9 mouse cellular contexts compared by ENCODE assay signal in the genomic region with DNA sequence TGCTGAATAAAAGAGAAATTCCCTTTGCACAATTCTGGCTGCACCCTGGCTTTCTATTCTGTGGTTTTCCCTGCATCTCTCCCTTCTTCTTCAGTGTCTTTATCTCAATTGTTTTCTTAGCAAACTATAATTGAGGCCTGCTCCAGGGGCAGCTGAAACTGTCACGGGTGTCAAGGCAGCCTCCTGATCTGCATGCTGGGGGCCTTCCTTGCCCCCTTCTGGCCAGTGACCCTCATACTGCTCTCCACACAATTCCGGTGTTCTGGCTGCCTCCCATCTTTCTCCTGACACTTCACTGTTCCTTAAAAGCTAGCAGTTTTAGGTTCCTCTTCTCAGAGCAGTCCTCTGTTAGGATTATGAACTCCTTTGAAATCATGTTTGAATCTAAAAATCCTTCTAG. TPM values are rescaled to one million over a fixed set of nuclear protein-coding genes. Genes with fewer than 3 reads are reported as not detected.
DNase-seq lines count a peak whose midpoint lies in the region; ATAC-seq and TF ChIP-seq lines count a peak whose summit lies in the region.
"Had no signal": no experiment of that assay in that cellular context is flagged by ENCODE, and none has a peak within 500 bp of the region (broad histone marks: within the 10 kb centered on the region; RNA-seq: fewer than 3 reads in every experiment).

No protein-coding gene starts in this region.

- H3K9ac ChIP-seq in heart, embryonic 15.5 days = peak overlapping the region; percentile 85
- peak overlapping the region; percentile 79; the same call in 1 of the 2 replicates for H3K9ac ChIP-seq in hindbrain, embryonic 12.5 days
- H3K9ac ChIP-seq in midbrain, embryonic 13.5 days (replicated peaks) = peak overlapping the region; percentile 72

- H3K36me3 ChIP-seq in heart, embryonic 15.5 days = peaks cover 32% of the 10 kb centered on the region
- peaks cover 34% of the 10 kb centered on the region for H3K36me3 ChIP-seq in hindbrain, embryonic 12.5 days
- peaks cover 34% of the 10 kb centered on the region for H3K36me3 ChIP-seq in midbrain, embryonic 13.5 days

- DNase-seq in heart, adult 8-10 months (ENCODE audit: low spot score) = no peak
- no peak for DNase-seq in Patski (ENCODE audit: low read depth, low spot score)
- DNase-seq in right cerebral cortex, adult 18-20 months = no peak
- no peak for DNase-seq in urinary bladder, postnatal 36 days (ENCODE audit: low spot score in 2 of 2)
- no peak for DNase-seq in layer of hippocampus, adult 8-10 months (ENCODE audit: low spot score in 2 of 2)
- DNase-seq: right cerebral cortex, postnatal 14 days had no signal

- 8% methylated on average over 2 of the region's 2 CpGs for WGBS in heart, embryonic 15.5 days
- WGBS in hindbrain, embryonic 12.5 days = 14% methylated on average over 2 of the region's 2 CpGs
- WGBS in midbrain, embryonic 13.5 days = 23% methylated on average over 2 of the region's 2 CpGs

- CTCF ChIA-PET in Patski (lab: Charles Lee) = interaction anchor here (1.0 to 1.5 kb wide), 2 partner anchors 18 to 37 kb away, joined by 3 read pairs; no protein-coding TSS in a partner anchor

- H3K4me2 ChIP-seq in heart, embryonic 15.5 days = peak overlapping the region; percentile 78
- peak overlapping the region; percentile 84 for H3K4me2 ChIP-seq in hindbrain, embryonic 12.5 days (replicated peaks)
- H3K4me2 ChIP-seq in midbrain, embryonic 13.5 days (replicated peaks) = peak overlapping the region; percentile 76

- H3K4me3 ChIP-seq in heart, embryonic 15.5 days = peak overlapping the region; percentile 95
- H3K4me3 ChIP-seq in hindbrain, embryonic 12.5 days = peak overlapping the region; percentile 81
- peak overlapping the region; percentile 78 for H3K4me3 ChIP-seq in midbrain, embryonic 13.5 days (replicated peaks)

- peaks cover 9% of the 10 kb centered on the region for H3K4me1 ChIP-seq in heart, embryonic 15.5 days (replicated peaks)
- peaks cover 8% of the 10 kb centered on the region for H3K4me1 ChIP-seq in hindbrain, embryonic 12.5 days
- H3K4me1 ChIP-seq in midbrain, embryonic 13.5 days (replicated peaks) = peaks cover 13% of the 10 kb centered on the region

- peak; percentile 23 for TF ChIP-seq CTCF in Patski (IDR thresholded peaks at IDR 0.05)

- H3K27me3 ChIP-seq in heart, embryonic 15.5 days = no peaks in the 10 kb centered on the region
- H3K27me3 ChIP-seq in Patski = no peaks in the 10 kb centered on the region
- H3K27me3 ChIP-seq in hindbrain, embryonic 12.5 days = no peaks in the 10 kb centered on the region
- no peaks in the 10 kb centered on the region for H3K27me3 ChIP-seq in midbrain, embryonic 13.5 days

- no peak overlapping the region for H3K27ac ChIP-seq in heart, embryonic 15.5 days
- H3K27ac ChIP-seq in hindbrain, embryonic 12.5 days = no peak overlapping the region
- H3K27ac ChIP-seq in midbrain, embryonic 13.5 days = no peak overlapping the region

- POLR2A ChIA-PET in Patski (lab: Charles Lee) = no interaction called here

- no peaks in the 10 kb centered on the region for H3K9me3 ChIP-seq in heart, embryonic 15.5 days (replicated peaks)
- no peaks in the 10 kb centered on the region for H3K9me3 ChIP-seq in hindbrain, embryonic 12.5 days (replicated peaks)
- no peaks in the 10 kb centered on the region for H3K9me3 ChIP-seq in midbrain, embryonic 13.5 days

- in situ Hi-C loops in Patski (cut with MboI; ENCODE audit: low pct_unique_long_range_greater_than_20kb) = no loop called here

- ATAC-seq in heart, embryonic 15.5 days (replicated peaks; ENCODE audit: insufficient number of reproducible peaks, insufficient read depth, low FRiP score, low read depth) = no peak
- ATAC-seq in Patski = no peak
- ATAC-seq in hindbrain, embryonic 12.5 days (ENCODE audit: low FRiP score) = no peak
- no peak for ATAC-seq in midbrain, embryonic 13.5 days

RNA-seq across cellular contexts. Expression of a gene that starts 1.2 kb away (rescaled TPM):
- polyA plus RNA-seq in heart, embryonic 15.5 days (2015; fragmentation: Nextera tagmentation; extraction: Ambion mirVana) = 10.0 TPM in 2 replicates
- total RNA-seq in heart, adult 8-10 months (2022) = 10 to 100 TPM in 3 of 4 experiments, 1 to 10 TPM in 1; 9.4 to 12.7 (median 11.0) TPM
- 17.6 TPM for polyA plus RNA-seq in Patski (2021)
- polyA plus RNA-seq in hindbrain, embryonic 12.5 days (2016; fragmentation: Nextera tagmentation; extraction: Ambion mirVana) = 31.0 and 34.1 TPM in 2 replicates
- 22.5 and 23.3 TPM in 2 replicates for polyA plus RNA-seq in midbrain, embryonic 13.5 days (2015; fragmentation: Nextera tagmentation; extraction: Ambion mirVana)
- 10 to 100 TPM; 30.1 to 38.8 (median 32.8) TPM for total RNA-seq in layer of hippocampus, adult 8-10 months (2022)
